Mouse (Mus musculus) splenic B cell, adult 2 months (primary cell): ENCODE data around the gene Pald1.

Source experiments
- DNase-seq: peaks from one replicate; pipeline ENCODE4 v3.0.0-alpha.2; 2011; ENCODE audit warnings: low read depth, low spot score
- H3K27me3 ChIP-seq: 2 replicates; pipeline ENCODE4 v1.6.1; 2012; ENCODE audit warnings: mild to moderate bottlenecking, low read length, moderate library complexity, mixed read lengths; ENCODE audit not compliant: control insufficient read depth, poor library complexity, insufficient read depth, severe bottlenecking
- H3K36me3 ChIP-seq: 2 replicates; pipeline ENCODE4 v1.6.1; 2012; ENCODE audit warnings: mild to moderate bottlenecking, low read length, moderate library complexity, mixed read lengths; ENCODE audit not compliant: control insufficient read depth, poor library complexity, insufficient read depth, severe bottlenecking

The Pald1 gene

DNA sequence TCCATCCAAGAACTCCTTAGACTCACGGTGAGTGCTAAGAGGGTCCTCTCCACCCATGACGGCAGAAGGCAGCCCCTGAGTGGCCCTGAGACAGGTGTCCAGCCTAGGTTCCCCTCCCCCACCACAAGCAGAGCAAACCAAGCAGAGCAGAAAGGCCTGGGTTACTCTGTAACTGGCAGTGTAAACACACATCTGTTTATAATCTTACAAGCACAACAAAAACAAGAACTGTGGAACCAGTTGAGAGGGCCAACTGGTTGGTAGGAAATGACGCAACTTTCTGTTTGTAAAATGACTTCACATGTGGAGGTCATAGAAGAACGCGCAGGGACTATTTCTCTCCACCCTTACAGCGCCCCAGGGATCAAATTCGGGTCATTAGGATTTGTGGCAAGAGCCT is 70.6 kb downstream of the Pald1 start:
- no peak for DNase-seq
- Histone ChIP-seq H3K27me3 (no peaks in the 10 kb centered on the region), H3K36me3 (no peaks in the 10 kb centered on the region)

GRCm38 (mm10) chr10:61312159-61312558 is 71.2 kb downstream of the Pald1 start:
- no peak for DNase-seq
- H3K36me3 ChIP-seq = no peaks in the 10 kb centered on the region
- H3K27me3 ChIP-seq = no peaks in the 10 kb centered on the region

- H3K27me3 ChIP-seq = no peaks in the 10 kb centered on the region
- H3K36me3 ChIP-seq = no peaks in the 10 kb centered on the region
- DNase-seq = no peak
Measured at GRCm38 (mm10) chr10:61308706-61309320, 74.5 kb downstream of the Pald1 start.

- no peaks in the 10 kb centered on the region for H3K27me3 ChIP-seq
- DNase-seq = no peak
- no peaks in the 10 kb centered on the region for H3K36me3 ChIP-seq
Measured at GRCm38 (mm10) chr10:61305928-61306590, 77.3 kb downstream of the Pald1 start.

GRCm38 (mm10) chr10:61304046-61304445 is 79.3 kb downstream of the Pald1 start:
- H3K36me3 ChIP-seq = no peaks in the 10 kb centered on the region
- DNase-seq = no peak
- H3K27me3 ChIP-seq = no peaks in the 10 kb centered on the region

DNA sequence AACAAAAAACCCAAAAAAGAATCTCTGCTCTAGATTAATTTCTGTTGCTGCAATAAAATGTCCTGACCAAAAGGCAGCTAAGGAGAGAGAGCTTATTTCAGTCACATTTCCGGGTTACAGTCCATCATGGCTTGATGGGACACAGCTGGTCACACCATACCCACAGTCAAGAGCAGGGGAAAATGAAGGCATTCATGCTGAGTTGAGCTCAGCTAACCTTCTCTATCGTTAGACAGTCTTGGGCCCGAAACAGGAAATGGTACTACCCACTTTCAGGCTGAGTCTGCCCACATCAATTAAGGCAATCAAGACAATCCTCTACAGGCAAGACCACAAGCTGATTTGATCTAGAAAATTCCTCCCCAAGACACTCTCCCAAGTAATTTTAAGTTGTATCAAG is 82.3 kb downstream of the Pald1 start:
- Histone ChIP-seq H3K36me3 (no peaks in the 10 kb centered on the region), H3K27me3 (no peaks in the 10 kb centered on the region)
- no peak for DNase-seq

DNA sequence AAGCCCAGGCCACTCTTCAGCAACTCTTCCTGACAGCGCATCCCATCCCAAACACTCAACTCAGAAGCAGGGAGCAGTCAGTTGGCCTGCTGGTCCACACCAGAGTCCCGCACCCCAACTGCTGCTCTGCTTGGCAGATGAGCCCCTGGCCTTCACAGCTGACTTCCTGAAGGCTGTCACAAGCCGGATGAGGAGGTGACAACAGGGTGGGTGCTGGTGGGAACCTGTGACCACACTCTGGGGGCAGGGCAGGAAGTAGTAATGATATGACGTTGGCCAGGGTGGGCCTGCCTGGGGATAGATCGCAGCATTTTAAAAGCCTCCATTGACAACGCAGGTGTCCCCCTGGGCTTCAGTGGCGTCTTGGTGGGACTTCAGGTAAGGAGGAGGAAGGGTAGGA is 85.9 kb downstream of the Pald1 start, which contains the start of gene Prf1:
TSS of gene Prf1 (plus strand) at position 357 of the 400 bp plus-strand sequence.
- H3K36me3 ChIP-seq = no peaks in the 10 kb centered on the region
- DNase-seq = peak; percentile 62
- no peaks in the 10 kb centered on the region for H3K27me3 ChIP-seq

DNA sequence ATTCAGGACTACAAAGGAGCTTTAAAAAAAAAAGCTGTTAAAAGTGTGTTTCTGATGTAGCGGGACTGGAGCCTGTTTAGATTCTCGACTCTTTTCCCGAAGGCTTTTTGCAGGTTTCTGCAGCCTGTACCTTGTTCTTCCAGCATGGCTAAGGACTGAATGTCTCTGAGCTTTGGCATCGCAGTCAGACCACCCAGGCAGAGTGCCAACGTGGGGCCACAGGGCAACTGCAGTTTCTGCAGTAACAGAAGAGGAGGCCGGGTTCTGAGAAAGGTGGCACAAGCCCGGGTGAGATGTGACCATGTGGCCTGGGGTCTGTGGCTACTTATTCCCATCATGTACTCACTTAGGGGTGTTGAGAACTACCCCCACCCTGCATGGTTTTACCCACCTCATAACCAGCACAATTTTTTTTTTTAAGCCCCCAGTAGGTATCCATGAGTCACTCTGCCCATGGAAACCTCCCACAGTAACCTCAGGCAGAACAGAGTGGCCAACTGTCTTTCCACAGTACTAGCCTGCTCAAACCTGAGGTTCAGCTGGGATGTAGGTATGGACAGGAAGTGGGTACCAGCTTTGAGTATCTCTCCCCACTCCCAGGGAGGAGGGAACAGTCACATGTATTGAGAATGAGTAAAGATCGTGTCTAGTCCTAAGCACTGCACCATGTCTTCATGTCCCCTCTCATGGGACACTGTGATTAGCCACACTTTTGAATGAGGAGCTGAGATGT is 86.5 kb downstream of the Pald1 start:
- DNase-seq = no peak
- H3K36me3 ChIP-seq = no peaks in the 10 kb centered on the region
- H3K27me3 ChIP-seq = no peaks in the 10 kb centered on the region

GRCm38 (mm10) chr10:61294242-61294641 is 89.1 kb downstream of the Pald1 start:
- Histone ChIP-seq H3K27me3 (no peaks in the 10 kb centered on the region), H3K36me3 (no peaks in the 10 kb centered on the region)
- DNase-seq = no peak

- H3K27me3 ChIP-seq = no peaks in the 10 kb centered on the region
- no peaks in the 10 kb centered on the region for H3K36me3 ChIP-seq
- no peak for DNase-seq
Measured at GRCm38 (mm10) chr10:61290479-61290878, 92.9 kb downstream of the Pald1 start.

- no peaks in the 10 kb centered on the region for H3K27me3 ChIP-seq
- no peaks in the 10 kb centered on the region for H3K36me3 ChIP-seq
- DNase-seq = no peak
Measured at GRCm38 (mm10) chr10:61290016-61290415, 93.3 kb downstream of the Pald1 start.

DNA sequence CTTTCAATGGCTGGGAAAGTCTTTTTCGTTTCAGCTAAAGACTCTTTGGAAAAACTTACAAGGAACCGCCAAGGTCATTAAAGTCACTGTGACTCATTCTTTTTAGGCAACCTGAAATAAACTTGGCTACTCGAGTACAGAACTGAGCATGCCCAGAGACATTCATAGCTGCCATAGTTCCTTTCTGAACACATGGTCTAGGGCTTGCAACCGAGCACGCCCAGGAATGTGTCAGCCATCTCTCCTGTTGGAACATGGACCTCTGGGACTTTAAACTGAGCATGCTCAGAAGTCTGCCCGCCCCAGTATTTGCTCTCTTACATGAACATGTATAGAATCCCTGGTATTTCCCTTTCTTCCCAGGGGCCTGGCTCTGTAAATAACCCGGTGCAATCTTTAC is 97.1 kb downstream of the Pald1 start:
- H3K36me3 ChIP-seq = no peaks in the 10 kb centered on the region
- DNase-seq = no peak
- H3K27me3 ChIP-seq = no peaks in the 10 kb centered on the region

GRCm38 (mm10) chr10:61285271-61285670 is 98.1 kb downstream of the Pald1 start:
- Histone ChIP-seq H3K36me3 (no peaks in the 10 kb centered on the region), H3K27me3 (no peaks in the 10 kb centered on the region)
- no peak for DNase-seq

GRCm38 (mm10) chr10:61284309-61284708 is 99.0 kb downstream of the Pald1 start:
- Histone ChIP-seq H3K27me3 (no peaks in the 10 kb centered on the region), H3K36me3 (no peaks in the 10 kb centered on the region)
- DNase-seq = no peak

- H3K36me3 ChIP-seq = no peaks in the 10 kb centered on the region
- no peak for DNase-seq
- H3K27me3 ChIP-seq = no peaks in the 10 kb centered on the region
Measured at GRCm38 (mm10) chr10:61281115-61281514, 102.2 kb downstream of the Pald1 start.
